Mouse (Mus musculus) intestine, embryonic 14.5 days (tissue): ENCODE results near the gene Olfr1301. TPM values are rescaled to one million over a fixed set of nuclear protein-coding genes. Genes with fewer than 3 reads are reported as not detected.

Experiments
- ATAC-seq: fragments of 200-750 bp; cut with Nextera tagmentation; replicated peaks from 2 replicates; pipeline ENCODE4 v1.8.0; 2017; ENCODE audit warnings: low read depth, moderate number of reproducible peaks, moderate TSS enrichment, moderate library complexity; ENCODE audit not compliant: low FRiP score, low TSS enrichment
- DNase-seq: peaks from one replicate; pipeline ENCODE4 v3.0.0-alpha.2; 2018; ENCODE audit warnings: low spot score
- H3K27ac ChIP-seq: fragments of 300-500 bp; sonication (generic); 2 replicates; pipeline ENCODE4 v1.5.1; 2014; ENCODE audit warnings: low read depth, mild to moderate bottlenecking, control low read depth
- H3K27me3 ChIP-seq: fragments of 300-500 bp; sonication (generic); replicated peaks from 2 replicates; pipeline ENCODE4 v1.6.1; 2014; ENCODE audit warnings: low read length, control low read depth; ENCODE audit not compliant: control insufficient read depth, insufficient read depth
- H3K36me3 ChIP-seq: fragments of 300-500 bp; sonication (generic); 2 replicates; pipeline ENCODE4 v1.6.1; 2014; ENCODE audit warnings: low read length, control low read depth; ENCODE audit not compliant: control insufficient read depth, insufficient read depth
- H3K4me1 ChIP-seq: fragments of 300-500 bp; sonication (generic); replicated peaks from 2 replicates; pipeline ENCODE4 v1.6.1; 2014; ENCODE audit warnings: low read length, control low read depth, mixed read lengths; ENCODE audit not compliant: control insufficient read depth, insufficient read depth
- H3K4me2 ChIP-seq: fragments of 300-500 bp; sonication (generic); 2 replicates; pipeline ENCODE4 v1.6.1; 2014; ENCODE audit warnings: low read length
- H3K4me3 ChIP-seq: fragments of 300-500 bp; sonication (generic); 2 replicates; pipeline ENCODE4 v1.5.1; 2014; ENCODE audit warnings: low read depth, low read length, control low read depth, mixed read lengths
- H3K9ac ChIP-seq: fragments of 300-500 bp; sonication (generic); 2 replicates; pipeline ENCODE4 v1.6.1; 2014; ENCODE audit warnings: mild to moderate bottlenecking, low read length
- H3K9me3 ChIP-seq: fragments of 300-500 bp; sonication (generic); 2 replicates; pipeline ENCODE4 v1.6.1; 2016; ENCODE audit warnings: low read length, control low read depth; ENCODE audit not compliant: control insufficient read depth
- WGBS: fragments of 180-500 bp; shearing (Covaris S2); extraction: QIAGEN DNeasy Blood & Tissue Kit; methylation state at CpG from one replicate; pipeline ENCODE4 v1.1.7; 2014; 5-methylcytosine and 5-hydroxymethylcytosine counted together
- polyA plus RNA-seq: library from polyadenylated mRNA; unstranded; fragments of >200 nt; fragmentation: Nextera tagmentation; extraction: Ambion mirVana; gene quantifications from 2 replicates; pipeline ENCODE4 v1.2.1, GENCODE M21; 2014

The Olfr1301 gene
- polyA plus RNA-seq, result not detected in 2 replicates

DNA sequence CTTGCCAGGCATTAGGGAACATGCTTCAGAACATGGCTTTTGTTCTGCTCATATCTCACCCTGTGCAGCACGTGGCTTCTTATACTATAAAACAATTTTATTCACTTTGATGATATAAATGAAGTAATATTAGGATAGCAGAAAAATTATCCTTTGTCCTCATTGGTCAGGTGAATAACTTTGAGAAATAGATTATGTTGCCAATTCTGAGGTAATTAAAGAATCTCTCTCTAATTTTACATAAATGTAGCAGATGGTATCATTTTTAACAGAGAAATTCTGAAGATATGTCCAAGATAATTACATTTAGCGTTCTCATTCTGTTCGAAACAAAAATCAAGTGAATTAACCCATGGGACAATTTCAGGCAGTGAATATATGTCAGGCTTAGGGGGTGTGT, at the start of gene Olfr1301:
Gene Olfr1301 (plus strand): TSS at position 301 of the 400 bp plus-strand sequence.
- ATAC-seq (no peak), DNase-seq (no peak)
- no peaks in the 10 kb centered on the region for H3K9me3 ChIP-seq
- H3K27me3 ChIP-seq, result no peaks in the 10 kb centered on the region
- 82% methylated on average over 3 of the region's 3 CpGs for WGBS
- no peak within 1 kb of the TSS for H3K4me2 ChIP-seq
- no peaks in the 10 kb centered on the region for H3K36me3 ChIP-seq
- no peak within 1 kb of the TSS for H3K9ac ChIP-seq
- H3K27ac ChIP-seq, result no peak within 1 kb of the TSS
- no peak within 1 kb of the TSS for H3K4me3 ChIP-seq
- no peaks in the 10 kb centered on the region for H3K4me1 ChIP-seq

DNA sequence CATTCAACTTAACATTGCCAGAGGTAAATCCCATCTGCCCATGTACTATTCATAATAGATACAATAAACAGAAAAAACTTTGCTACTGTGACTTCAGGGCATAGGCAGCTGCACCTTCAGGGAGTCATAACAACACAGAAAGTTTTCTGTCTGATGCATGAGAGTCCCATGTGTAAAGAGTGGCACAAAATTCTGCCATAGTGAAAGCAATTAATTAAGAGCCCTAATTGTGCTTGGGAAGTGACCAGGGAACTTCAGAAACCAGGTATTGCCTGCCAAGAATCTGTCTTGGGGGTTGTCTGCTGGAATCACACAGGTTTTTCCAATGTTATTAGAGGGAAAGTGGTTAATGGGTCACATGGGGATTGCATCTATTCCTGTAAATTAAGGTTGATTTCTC, 24.1 kb upstream of the Olfr1301 start:
- ATAC-seq (no peak), DNase-seq (no peak)
- no peaks in the 10 kb centered on the region for H3K9me3 ChIP-seq
- no peaks in the 10 kb centered on the region for H3K36me3 ChIP-seq
- H3K4me1 ChIP-seq, result no peaks in the 10 kb centered on the region
- H3K9ac ChIP-seq, result no peak overlapping the region
- no peak overlapping the region for H3K27ac ChIP-seq
- no peak overlapping the region for H3K4me3 ChIP-seq
- no peaks in the 10 kb centered on the region for H3K27me3 ChIP-seq
- H3K4me2 ChIP-seq, result no peak overlapping the region

DNA sequence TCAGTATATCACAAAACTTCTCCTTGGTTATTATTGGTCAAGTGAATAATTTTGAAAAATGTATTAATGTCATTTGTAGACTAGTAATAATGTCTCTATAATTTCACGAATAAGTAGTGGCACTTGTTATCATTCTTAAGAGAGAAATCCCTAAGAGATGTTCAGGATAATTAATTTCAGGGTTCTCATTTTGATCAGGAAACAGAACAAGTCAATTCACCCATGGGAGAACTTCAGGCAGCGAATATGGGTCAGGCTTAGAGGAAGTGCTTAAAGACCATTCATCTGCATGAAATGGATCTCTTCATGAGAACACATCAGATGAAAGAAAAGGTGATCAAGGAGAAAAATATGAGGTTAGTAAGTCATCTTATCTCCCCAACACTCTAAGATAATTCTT, 26.3 kb downstream of the Olfr1301 start, which contains the start of gene Olfr1302:
Gene Olfr1302 (plus strand): TSS at position 301 of the 400 bp plus-strand sequence.
- ATAC-seq (no peak), DNase-seq (no peak)
- no peaks in the 10 kb centered on the region for H3K27me3 ChIP-seq
- H3K4me1 ChIP-seq, result no peaks in the 10 kb centered on the region
- 81% methylated on average over 2 of the region's 2 CpGs for WGBS
- H3K9ac ChIP-seq, result no peak within 1 kb of the TSS
- no peak within 1 kb of the TSS for H3K4me2 ChIP-seq
- H3K27ac ChIP-seq, result no peak within 1 kb of the TSS
- H3K9me3 ChIP-seq, result no peaks in the 10 kb centered on the region
- H3K36me3 ChIP-seq, result no peaks in the 10 kb centered on the region
- H3K4me3 ChIP-seq, result no peak within 1 kb of the TSS

Other genes starting within 250 kb of the Olfr1301 start
- not detected in 2 replicates for gene Olfr1293-ps, start 225.8 kb upstream of the Olfr1301 start, polyA plus RNA-seq
- not detected in 2 replicates for gene Olfr1294, start 210.7 kb upstream of the Olfr1301 start, polyA plus RNA-seq
- not detected in 2 replicates for gene Olfr1295, start 181.3 kb upstream of the Olfr1301 start, polyA plus RNA-seq
- gene Olfr1297, start 124.5 kb upstream of the Olfr1301 start, polyA plus RNA-seq, result not detected in 2 replicates
- gene Olfr1298, start 101.8 kb upstream of the Olfr1301 start, polyA plus RNA-seq, result not detected in 2 replicates
- not detected in 2 replicates for gene Olfr1299, start 89.6 kb upstream of the Olfr1301 start, polyA plus RNA-seq
- gene Olfr1302, start 26.4 kb downstream of the Olfr1301 start, polyA plus RNA-seq, result not detected in 2 replicates
- not detected in 2 replicates for gene Olfr1303, start 69.3 kb downstream of the Olfr1301 start, polyA plus RNA-seq
- not detected in 2 replicates for gene Olfr1305, start 126.1 kb downstream of the Olfr1301 start, polyA plus RNA-seq
- gene Olfr1306, start 165.3 kb downstream of the Olfr1301 start, polyA plus RNA-seq, result not detected in 2 replicates
- gene Olfr1307, start 198.4 kb downstream of the Olfr1301 start, polyA plus RNA-seq, result not detected in 2 replicates
- gene Olfr1308, start 213.9 kb downstream of the Olfr1301 start, polyA plus RNA-seq, result not detected in 2 replicates
- not detected in 2 replicates for gene Olfr1309, start 239.3 kb downstream of the Olfr1301 start, polyA plus RNA-seq